Mouse (Mus musculus): ENCODE measurements around the gene Espl1. TPM values are rescaled to one million over a fixed set of nuclear protein-coding genes. Genes with fewer than 3 reads are reported as not detected.

Gene Espl1
- 4.3 and 4.6 TPM in 2 replicates for polyA plus RNA-seq (2015; fragmentation: Nextera tagmentation; extraction: Ambion mirVana)

DNA sequence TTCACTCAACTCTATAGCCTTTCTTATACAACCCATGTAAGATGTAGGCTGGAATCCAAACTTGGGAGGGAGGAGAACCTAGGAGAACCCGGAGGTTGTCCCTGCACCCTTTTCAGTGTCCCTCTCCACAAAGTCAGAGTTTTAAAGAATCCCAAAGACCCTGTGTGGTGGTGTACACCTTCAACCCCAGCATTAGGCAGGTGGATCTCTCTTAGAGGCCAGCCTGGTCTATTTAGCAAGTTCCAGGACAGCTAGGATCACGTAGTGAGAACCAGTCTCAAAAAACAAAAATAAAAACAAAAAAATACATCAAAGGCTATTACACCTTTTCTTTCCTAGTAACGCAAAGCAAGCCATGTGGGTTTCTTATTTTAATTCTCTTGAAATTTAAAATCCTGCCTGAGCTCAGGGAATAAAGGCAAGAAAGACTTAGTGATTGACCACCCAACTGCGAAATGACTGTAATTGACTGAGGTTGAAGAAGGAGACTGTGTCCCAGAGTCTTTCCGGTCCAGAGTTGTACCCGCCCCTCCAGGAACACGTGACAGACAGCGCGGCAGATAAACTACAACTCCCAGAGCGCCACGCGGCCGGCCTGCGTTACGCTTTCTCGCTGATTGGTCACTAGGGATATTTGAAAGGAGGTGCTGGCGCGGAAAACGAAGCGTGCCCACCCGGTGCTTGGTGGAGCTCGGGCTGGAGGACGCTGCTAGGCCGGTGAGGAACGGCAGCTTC, at the start of gene Espl1:
Espl1 (plus strand) TSS at position 634 of the 735 bp plus-strand sequence.

GRCm38 (mm10) chr15:102257202-102258075, 38.6 kb upstream of the Espl1 start, which contains the start of gene Rarg:
Gene Rarg, minus strand, starts transcription at chr15:102257517.

GRCm38 (mm10) chr15:102270274-102270960, 25.6 kb upstream of the Espl1 start, which contains the start of gene Gm9918:
Gene Gm9918, plus strand, starts transcription at chr15:102270563.

GRCm38 (mm10) chr15:102279092-102279782, 16.8 kb upstream of the Espl1 start, which contains the start of gene Mfsd5:
Gene Mfsd5, plus strand, starts transcription at chr15:102279454.

GRCm38 (mm10) chr15:102326022-102326576, 30.0 kb downstream of the Espl1 start, which contains the start of gene Pfdn5:
Gene Pfdn5, plus strand, starts transcription at chr15:102326116.

GRCm38 (mm10) chr15:102331610-102332015, 35.5 kb downstream of the Espl1 start, which contains the start of gene Myg1:
Gene Myg1, plus strand, starts transcription at chr15:102331709.

DNA sequence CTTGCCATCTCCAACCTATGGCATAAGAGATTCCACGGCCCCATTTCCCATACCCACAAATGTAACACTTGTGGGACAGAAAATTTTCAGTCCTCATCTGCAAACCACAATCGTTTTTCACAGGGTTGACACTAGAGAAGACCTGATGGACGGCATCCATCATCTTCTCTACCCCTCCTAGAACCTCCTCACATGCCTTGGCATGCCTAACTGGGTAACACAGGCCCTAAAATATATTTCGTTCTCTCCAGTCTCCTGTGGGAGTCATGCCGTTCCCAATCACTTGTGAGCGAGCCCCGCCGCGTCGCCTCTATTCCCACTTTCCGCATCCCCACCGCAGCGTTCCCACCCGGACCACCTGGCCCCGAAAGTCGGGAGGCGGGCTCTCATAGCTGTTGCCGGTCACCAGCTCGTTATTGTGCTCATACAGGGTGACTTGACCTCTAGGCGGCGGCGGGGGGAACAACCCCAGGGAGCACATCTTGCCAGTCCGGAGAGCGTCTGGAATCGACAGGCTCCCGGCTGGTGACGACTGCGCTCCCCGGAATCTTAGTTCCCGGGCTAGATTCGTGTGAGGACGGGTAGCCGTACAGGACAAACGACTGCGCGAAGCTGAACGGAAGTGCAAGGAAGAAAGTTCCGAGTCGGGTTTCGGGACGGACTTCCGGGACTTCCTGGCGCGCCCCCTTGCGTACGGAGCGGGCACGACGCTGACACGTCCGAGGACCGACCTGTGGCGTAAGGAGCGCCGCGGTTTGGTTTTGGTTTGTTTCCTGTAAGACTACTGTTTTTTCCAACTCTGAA, 54.3 kb downstream of the Espl1 start, which contains the start of gene Aaas:
Aaas (minus strand) TSS at position 634 of the 804 bp plus-strand sequence.

GRCm38 (mm10) chr15:102366733-102367344, 70.8 kb downstream of the Espl1 start, which contains the start of gene Sp7:
Gene Sp7, minus strand, starts transcription at chr15:102367182.

Other genes starting within 250 kb of the Espl1 start
- 56.3 and 69.5 TPM in 2 replicates for gene Eif4b, start 222.5 kb upstream of the Espl1 start, polyA plus RNA-seq (2015; fragmentation: Nextera tagmentation; extraction: Ambion mirVana)
- 30.7 and 39.4 TPM in 2 replicates for gene Tns2, start 195.9 kb upstream of the Espl1 start, polyA plus RNA-seq (2015; fragmentation: Nextera tagmentation; extraction: Ambion mirVana)
- 25.6 and 29.0 TPM in 2 replicates for gene Spryd3, start 160.0 kb upstream of the Espl1 start, polyA plus RNA-seq (2015; fragmentation: Nextera tagmentation; extraction: Ambion mirVana)
- 140 and 238 TPM in 2 replicates for gene Igfbp6, start 151.9 kb upstream of the Espl1 start, polyA plus RNA-seq (2015; fragmentation: Nextera tagmentation; extraction: Ambion mirVana)
- 0.69 and 0.79 TPM in 2 replicates for gene Soat2, start 145.7 kb upstream of the Espl1 start, polyA plus RNA-seq (2015; fragmentation: Nextera tagmentation; extraction: Ambion mirVana)
- 24.1 and 32.2 TPM in 2 replicates for gene Zfp740, start 93.0 kb upstream of the Espl1 start, polyA plus RNA-seq (2015; fragmentation: Nextera tagmentation; extraction: Ambion mirVana)
- 66.5 and 80.5 TPM in 2 replicates for gene Csad, start 91.5 kb upstream of the Espl1 start, polyA plus RNA-seq (2015; fragmentation: Nextera tagmentation; extraction: Ambion mirVana)
- 0.90 and 2.7 TPM in 2 replicates for gene Itgb7, start 64.3 kb upstream of the Espl1 start, polyA plus RNA-seq (2015; fragmentation: Nextera tagmentation; extraction: Ambion mirVana)
- gene Rarg, start 38.7 kb upstream of the Espl1 start, polyA plus RNA-seq (2015; fragmentation: Nextera tagmentation; extraction: Ambion mirVana), result 16.1 and 19.9 TPM in 2 replicates
- gene Gm9918, start 25.7 kb upstream of the Espl1 start, polyA plus RNA-seq (2015; fragmentation: Nextera tagmentation; extraction: Ambion mirVana), result 0.19 and 0.49 TPM in 2 replicates
- gene Mfsd5, start 16.8 kb upstream of the Espl1 start, polyA plus RNA-seq (2015; fragmentation: Nextera tagmentation; extraction: Ambion mirVana), result 42.8 and 60.8 TPM in 2 replicates
- gene Pfdn5, start 29.9 kb downstream of the Espl1 start, polyA plus RNA-seq (2015; fragmentation: Nextera tagmentation; extraction: Ambion mirVana), result 557 and 831 TPM in 2 replicates
- gene Myg1, start 35.4 kb downstream of the Espl1 start, polyA plus RNA-seq (2015; fragmentation: Nextera tagmentation; extraction: Ambion mirVana), result 70.0 and 81.2 TPM in 2 replicates
- 20.1 and 31.7 TPM in 2 replicates for gene Aaas, start 54.5 kb downstream of the Espl1 start, polyA plus RNA-seq (2015; fragmentation: Nextera tagmentation; extraction: Ambion mirVana)
- 0.10 and 0.27 TPM in 2 replicates for gene Sp7, start 70.9 kb downstream of the Espl1 start, polyA plus RNA-seq (2015; fragmentation: Nextera tagmentation; extraction: Ambion mirVana)
- 3.7 and 3.8 TPM in 2 replicates for gene Sp1, start 109.9 kb downstream of the Espl1 start, polyA plus RNA-seq (2015; fragmentation: Nextera tagmentation; extraction: Ambion mirVana)
- gene Amhr2, start 149.1 kb downstream of the Espl1 start, polyA plus RNA-seq (2015; fragmentation: Nextera tagmentation; extraction: Ambion mirVana), result 1.2 and 2.9 TPM in 2 replicates
- 115 and 172 TPM in 2 replicates for gene Prr13, start 162.8 kb downstream of the Espl1 start, polyA plus RNA-seq (2015; fragmentation: Nextera tagmentation; extraction: Ambion mirVana)
- gene Pcbp2, start 174.3 kb downstream of the Espl1 start, polyA plus RNA-seq (2015; fragmentation: Nextera tagmentation; extraction: Ambion mirVana), result 120 and 135 TPM in 2 replicates
- 5.6 and 8.0 TPM in 2 replicates for gene Gm10337, start 207.5 kb downstream of the Espl1 start, polyA plus RNA-seq (2015; fragmentation: Nextera tagmentation; extraction: Ambion mirVana)
- 9.7 and 11.3 TPM in 2 replicates for gene Map3k12, start 220.8 kb downstream of the Espl1 start, polyA plus RNA-seq (2015; fragmentation: Nextera tagmentation; extraction: Ambion mirVana)
- gene Tarbp2, start 221.9 kb downstream of the Espl1 start, polyA plus RNA-seq (2015; fragmentation: Nextera tagmentation; extraction: Ambion mirVana), result 33.9 and 41.3 TPM in 2 replicates
- 1.3 TPM in 2 replicates for gene Npff, start 228.7 kb downstream of the Espl1 start, polyA plus RNA-seq (2015; fragmentation: Nextera tagmentation; extraction: Ambion mirVana)

Data from adrenal gland, postnatal 0 days (tissue).